Mouse (Mus musculus): ENCODE results near the gene Reep3. TPM values are rescaled to one million over a fixed set of nuclear protein-coding genes. Genes with fewer than 3 reads are reported as not detected.

Gene Reep3
- total and polyA plus RNA-seq, 3 experiments: 0.01 TPM; not detected in 2

- no peaks in the 10 kb centered on the region for H3K79me2 ChIP-seq (ENCODE audit: control insufficient read depth, insufficient read depth, low read length, poor library complexity)
- H3K36me3 ChIP-seq (ENCODE audit: control insufficient read depth in 1 of 2, insufficient read depth in 2 of 2, low read length in 2 of 2): no peaks in the 10 kb centered on the region
- no peak overlapping the region for H3K4me3 ChIP-seq (ENCODE audit: control insufficient read depth in 1 of 2, insufficient read depth in 1 of 2, low read depth in 2 of 2, low read length in 2 of 2)
- no peak overlapping the region for H3K27ac ChIP-seq (ENCODE audit: control insufficient read depth, low read depth, low read length)
- H3K27me3 ChIP-seq (ENCODE audit: control insufficient read depth in 1 of 2, insufficient read depth in 2 of 2, low read length in 2 of 2): no peaks in the 10 kb centered on the region
- TF ChIP-seq E2F4 (IDR thresholded peaks at IDR 0.05; ENCODE audit: borderline replicate concordance, low read depth, low read length) (no peak), TCF12 (IDR thresholded peaks at IDR 0.05; ENCODE audit: low read depth, low read length) (no peak), EP300 (IDR thresholded peaks at IDR 0.05; ENCODE audit: low read depth in 1 of 2, low read length in 2 of 2) (no peak), ZKSCAN1 (IDR thresholded peaks at IDR 0.05; ENCODE audit: low read depth, low read length) (no peak), NRF1 (IDR thresholded peaks at IDR 0.05; ENCODE audit: insufficient read depth, low read depth, low read length, poor library complexity, severe bottlenecking) (no peak), POLR2A (IDR thresholded peaks at IDR 0.05; ENCODE audit: control insufficient read depth in 1 of 2, insufficient read depth in 1 of 2, low read depth in 1 of 2, low read length in 2 of 2, poor library complexity in 1 of 2) (no peak), TBP (IDR thresholded peaks at IDR 0.05; ENCODE audit: low read depth, low read length) (no peak), MAZ (IDR thresholded peaks at IDR 0.05; ENCODE audit: low read depth, low read length) (no peak), CHD2 (IDR thresholded peaks at IDR 0.05; ENCODE audit: low read length) (no peak), KAT2A (conservative IDR thresholded peaks at IDR 0.05; ENCODE audit: low read depth, low read length) (no peak), CHD1 (IDR thresholded peaks at IDR 0.05; ENCODE audit: low read depth, low read length) (no peak), ZNF384 (IDR thresholded peaks at IDR 0.05; ENCODE audit: low read depth, low read length) (no peak), MEF2A (IDR thresholded peaks at IDR 0.05; ENCODE audit: extremely low read depth, insufficient replicate concordance, low read depth, low read length, poor library complexity, severe bottlenecking) (no peak), CTCF (IDR thresholded peaks at IDR 0.05 in 2 of 3, conservative IDR thresholded peaks at IDR 0.05 in 1 of 3; ENCODE audit: control insufficient read depth in 1 of 3, insufficient read depth in 1 of 3, low read depth in 2 of 3, low read length in 3 of 3, poor library complexity in 1 of 3, severe bottlenecking in 1 of 3) (no peak), GATA1 (IDR thresholded peaks at IDR 0.05; ENCODE audit: low read depth, low read length) (no peak), USF1 (IDR thresholded peaks at IDR 0.05; ENCODE audit: low read depth, low read length) (no peak), HCFC1 (IDR thresholded peaks at IDR 0.05; ENCODE audit: low read depth, low read length) (no peak), MXI1 (IDR thresholded peaks at IDR 0.05; ENCODE audit: low read depth, low read length) (no peak), MYB (IDR thresholded peaks at IDR 0.05; ENCODE audit: low read depth, low read length) (no peak)
- no peak overlapping the region for H3K9ac ChIP-seq (ENCODE audit: control insufficient read depth, low read depth, low read length, poor library complexity, severe bottlenecking)
- no peaks in the 10 kb centered on the region for H3K9me3 ChIP-seq (replicated peaks; ENCODE audit: insufficient read depth, low read length)
- H3K4me1 ChIP-seq (ENCODE audit: control insufficient read depth in 1 of 2, insufficient read depth in 2 of 2, low read length in 2 of 2): no peaks in the 10 kb centered on the region
- DNase-seq (ENCODE audit: low read depth, low spot score): no peak
Observed at GRCm38 (mm10) chr10:66974417-66974816, 122.3 kb downstream of the Reep3 start.

- no peak for TF ChIP-seq POLR2AphosphoS5 (IDR thresholded peaks at IDR 0.05; ENCODE audit: borderline replicate concordance, low read depth, low read length)
- no peak for TF ChIP-seq RCOR1 (IDR thresholded peaks at IDR 0.05; ENCODE audit: low read depth, low read length)
- TF ChIP-seq UBTF (IDR thresholded peaks at IDR 0.05; ENCODE audit: borderline replicate concordance, insufficient read depth, low read depth, low read length): no peak
- no peak for TF ChIP-seq MXI1 (IDR thresholded peaks at IDR 0.05; ENCODE audit: low read depth, low read length)
- Histone ChIP-seq H3K79me2 (ENCODE audit: control insufficient read depth, insufficient read depth, low read length, poor library complexity) (no peaks in the 10 kb centered on the region), H3K27ac (ENCODE audit: control insufficient read depth, low read depth, low read length) (no peak overlapping the region), H3K4me3 (ENCODE audit: control insufficient read depth in 1 of 2, insufficient read depth in 1 of 2, low read depth in 2 of 2, low read length in 2 of 2) (no peak overlapping the region), H3K27me3 (ENCODE audit: control insufficient read depth in 1 of 2, insufficient read depth in 2 of 2, low read length in 2 of 2) (no peaks in the 10 kb centered on the region), H3K36me3 (ENCODE audit: control insufficient read depth in 1 of 2, insufficient read depth in 2 of 2, low read length in 2 of 2) (no peaks in the 10 kb centered on the region), H3K4me1 (ENCODE audit: control insufficient read depth in 1 of 2, insufficient read depth in 2 of 2, low read length in 2 of 2) (no peaks in the 10 kb centered on the region), H3K9ac (ENCODE audit: control insufficient read depth, low read depth, low read length, poor library complexity, severe bottlenecking) (no peak overlapping the region), H3K9me3 (replicated peaks; ENCODE audit: insufficient read depth, low read length) (no peaks in the 10 kb centered on the region)
- no peak for DNase-seq (ENCODE audit: low read depth, low spot score)
Observed at GRCm38 (mm10) chr10:66973866-66974265, 122.9 kb downstream of the Reep3 start.
